ENCODE assay signal across 27 mouse cellular contexts in genomic region chr2:48895186-48895585, GRCm38 (mm10).
"Had no signal": no experiment of that assay in that cellular context is flagged by ENCODE, and none has a peak within 500 bp of the region (broad histone marks: within the 10 kb centered on the region; RNA-seq: fewer than 3 reads in every experiment).

No protein-coding gene starts in this region.

- H3K9me3 ChIP-seq: heart, embryonic 13.5 days; heart, embryonic 15.5 days; hindbrain, embryonic 13.5 days; kidney, embryonic 15.5 days; limb, embryonic 10.5 days; limb, embryonic 12.5 days; liver, embryonic 13.5 days; liver, embryonic 15.5 days had no signal

- H3K27ac ChIP-seq: heart, adult 2 months; heart, embryonic 13.5 days; heart, embryonic 15.5 days; hindbrain, embryonic 13.5 days; kidney, embryonic 15.5 days; kidney, postnatal 0 days; left cerebral cortex, adult 2 months; limb, embryonic 10.5 days; limb, embryonic 12.5 days; liver, embryonic 13.5 days; liver, embryonic 15.5 days had no signal

- ATAC-seq: hindbrain, embryonic 16.5 days; intestine, embryonic 16.5 days had no signal

- H3K4me2 ChIP-seq: heart, embryonic 11.5 days; heart, embryonic 13.5 days; heart, embryonic 15.5 days; hindbrain, embryonic 13.5 days; kidney, embryonic 15.5 days; limb, embryonic 12.5 days; liver, embryonic 11.5 days; liver, embryonic 13.5 days; liver, embryonic 15.5 days had no signal

- H3K4me1 ChIP-seq: heart, embryonic 13.5 days; heart, embryonic 15.5 days; hindbrain, embryonic 13.5 days; limb, embryonic 10.5 days; limb, embryonic 12.5 days; liver, embryonic 13.5 days; liver, embryonic 15.5 days had no signal

- H3K27me3 ChIP-seq: heart, embryonic 13.5 days; heart, embryonic 15.5 days; hindbrain, embryonic 13.5 days; kidney, embryonic 15.5 days; limb, embryonic 12.5 days; liver, embryonic 13.5 days; liver, embryonic 15.5 days had no signal

- DNase-seq: gastrocnemius, postnatal 14 days; gastrocnemius, postnatal 36 days; heart, adult 11 months; heart, adult 2 months; heart, postnatal 14 days; heart, postnatal 36 days; kidney, adult 11 months; kidney, adult 2 months; kidney, adult 9 months; kidney, postnatal 14 days; kidney, postnatal 36 days; layer of hippocampus, adult 9-11 months; liver; liver, embryonic 13.5 days had no signal

- H3K4me3 ChIP-seq: heart, adult 2 months; heart, embryonic 13.5 days; heart, embryonic 15.5 days; hindbrain, embryonic 13.5 days; kidney, embryonic 15.5 days; left cerebral cortex, adult 2 months; limb, embryonic 10.5 days; limb, embryonic 12.5 days; liver, embryonic 13.5 days; liver, embryonic 15.5 days had no signal

- H3K9ac ChIP-seq: heart, embryonic 13.5 days; heart, embryonic 15.5 days; hindbrain, embryonic 13.5 days; kidney, embryonic 15.5 days; limb, embryonic 12.5 days; liver, embryonic 13.5 days; liver, embryonic 15.5 days had no signal
